Mouse (Mus musculus): ENCODE measurements around the gene Emcn.
A peak's percentile ranks its signal among the peaks of the same experiment; 100 is the strongest.

Gene Emcn

DNA sequence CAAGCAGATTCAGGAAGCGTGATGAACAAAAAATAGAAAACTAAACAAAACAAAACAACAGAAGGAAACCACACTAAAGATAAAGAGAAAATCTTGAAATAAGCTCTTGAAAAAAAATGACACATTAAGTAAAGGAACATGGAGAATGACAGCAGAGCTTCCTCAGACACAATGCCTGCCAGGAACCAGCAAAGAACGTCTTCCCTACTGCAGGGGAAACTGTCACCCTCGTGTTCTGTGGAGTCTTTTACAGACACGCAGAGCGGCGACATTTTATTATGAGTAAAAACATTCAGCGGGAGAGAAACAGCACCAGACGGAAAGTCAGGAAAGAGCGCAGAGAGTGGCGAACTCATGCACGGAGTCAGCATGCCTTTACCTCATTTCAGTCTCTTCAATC is 54.7 kb downstream of the Emcn start:
- peak; percentile 41 for DNase-seq (ENCODE audit: low read depth, low spot score)

DNA sequence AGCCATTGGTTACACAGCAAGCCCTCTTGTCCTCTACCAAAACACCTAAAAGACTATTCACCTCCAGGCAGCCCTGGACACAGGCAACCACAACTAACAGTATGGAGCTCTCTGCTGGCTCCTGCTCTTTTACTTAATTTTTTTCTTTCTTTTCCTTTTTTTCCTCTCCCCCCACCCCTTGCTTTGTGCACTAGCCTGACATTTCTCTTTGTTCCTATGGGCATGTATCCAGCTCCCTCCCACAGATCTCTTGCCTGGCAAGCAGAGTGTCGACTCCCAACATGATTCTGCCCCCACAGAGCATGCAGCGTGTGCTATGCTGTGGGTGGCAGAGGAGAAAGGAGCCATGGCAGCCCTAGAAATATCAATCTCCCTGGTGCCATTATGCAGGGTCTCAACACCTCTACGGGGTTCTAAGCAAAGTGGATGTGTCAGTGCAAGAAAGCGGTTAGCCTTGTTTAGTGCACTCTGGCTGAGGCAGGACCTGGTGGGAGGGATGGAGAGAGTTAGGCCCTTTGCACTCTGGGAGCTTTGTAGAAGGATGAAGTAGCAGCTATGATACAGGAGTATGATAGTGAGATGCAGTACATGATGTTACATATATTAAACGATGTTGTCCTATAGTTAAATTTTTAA is 74.7 kb downstream of the Emcn start:
- peak; percentile 96 for DNase-seq (ENCODE audit: low read depth, low spot score)

DNA sequence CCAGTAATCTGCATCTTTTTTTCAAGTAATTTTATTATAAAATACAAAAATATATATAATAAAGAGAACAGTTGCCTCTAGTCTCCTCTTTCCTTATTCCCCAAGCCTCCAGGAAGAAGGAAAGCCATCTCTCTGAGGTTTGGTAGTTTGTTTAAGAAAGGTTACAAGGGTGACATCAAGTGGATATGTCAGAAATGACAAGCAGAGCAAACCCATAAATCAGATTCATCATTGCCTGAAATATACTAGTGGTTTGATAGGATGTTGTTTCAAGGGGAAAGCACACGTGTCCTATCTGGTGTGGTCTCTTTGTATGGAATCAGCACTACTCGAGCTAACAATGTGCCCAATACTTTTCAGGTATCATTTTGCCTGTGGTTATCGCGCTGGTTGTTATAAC is 77.8 kb downstream of the Emcn start:
- DNase-seq (ENCODE audit: low read depth, low spot score) = peak; percentile 85

DNA sequence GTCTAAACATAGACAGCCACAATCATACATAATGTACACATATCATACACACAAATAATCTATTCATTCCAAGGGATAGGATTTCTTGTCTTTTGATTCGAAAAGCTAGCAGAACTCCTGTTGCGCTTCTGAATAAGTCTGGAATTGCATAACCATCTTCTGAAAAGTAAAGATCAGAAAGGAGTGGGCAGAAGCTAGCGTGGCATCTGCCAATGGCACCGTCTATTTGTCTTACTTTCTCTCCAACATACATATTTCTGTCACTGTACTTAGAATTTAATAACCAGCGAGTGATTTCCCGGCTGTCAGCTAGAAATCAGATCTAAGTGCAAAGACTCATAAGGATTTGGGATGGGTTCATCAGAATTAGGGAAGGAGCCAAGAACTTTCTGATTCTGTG is 88.6 kb downstream of the Emcn start:
- DNase-seq (ENCODE audit: low read depth, low spot score) = peak; percentile 59

DNA sequence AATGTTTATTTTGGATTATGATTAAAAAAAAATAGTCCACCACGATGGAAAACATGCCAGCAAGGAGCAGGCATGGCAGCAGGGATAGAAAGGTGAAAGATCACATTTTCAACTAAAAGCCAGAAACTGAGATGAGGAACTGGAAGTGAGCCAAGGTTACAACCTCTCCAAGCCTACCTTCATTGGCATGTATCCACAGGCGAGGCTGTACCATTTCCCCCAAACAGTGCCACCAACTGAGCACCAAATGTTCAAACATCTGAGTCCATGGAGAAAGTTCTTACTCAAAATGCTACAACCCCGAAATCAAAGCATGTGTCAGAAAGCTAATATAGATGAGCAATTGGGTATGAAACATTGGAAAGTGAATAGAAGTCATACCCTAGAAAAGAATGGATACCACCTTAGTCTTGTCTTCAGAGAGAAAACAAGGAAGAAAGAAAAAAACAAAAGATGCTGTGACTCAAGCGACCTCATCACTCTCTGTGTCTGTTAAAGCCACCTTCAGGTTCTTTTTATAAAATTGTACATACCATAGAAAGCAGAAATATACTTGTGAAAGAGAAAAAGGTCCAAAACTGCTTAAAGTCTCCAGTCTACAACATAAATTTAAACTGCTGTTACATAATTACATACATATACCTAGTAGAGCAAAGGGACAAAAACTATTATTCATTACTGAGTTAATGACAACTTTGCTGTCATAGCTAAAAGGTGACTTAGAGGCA is 124.2 kb downstream of the Emcn start:
- peak; percentile 96 for DNase-seq (ENCODE audit: low read depth, low spot score)

DNA sequence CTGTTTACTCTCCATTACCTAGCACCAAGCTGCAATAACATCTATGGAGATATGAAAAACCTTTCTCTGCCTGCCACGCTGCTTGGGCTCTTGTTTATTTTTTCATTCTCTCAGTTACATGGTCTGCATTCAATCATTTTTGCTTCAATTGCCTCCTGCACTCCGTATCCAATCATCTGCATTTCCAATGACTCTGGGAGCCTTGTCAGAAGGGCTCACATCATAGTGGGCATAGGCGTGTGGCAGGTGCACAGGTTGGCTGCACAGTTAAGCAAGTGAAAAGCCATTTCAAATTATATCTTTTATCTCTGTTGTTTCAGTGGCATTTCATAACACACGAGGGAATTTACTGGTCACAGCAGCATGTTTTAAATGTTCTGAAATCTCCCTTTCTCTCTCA is 125.1 kb downstream of the Emcn start:
- DNase-seq (ENCODE audit: low read depth, low spot score) = peak; percentile 43

DNA sequence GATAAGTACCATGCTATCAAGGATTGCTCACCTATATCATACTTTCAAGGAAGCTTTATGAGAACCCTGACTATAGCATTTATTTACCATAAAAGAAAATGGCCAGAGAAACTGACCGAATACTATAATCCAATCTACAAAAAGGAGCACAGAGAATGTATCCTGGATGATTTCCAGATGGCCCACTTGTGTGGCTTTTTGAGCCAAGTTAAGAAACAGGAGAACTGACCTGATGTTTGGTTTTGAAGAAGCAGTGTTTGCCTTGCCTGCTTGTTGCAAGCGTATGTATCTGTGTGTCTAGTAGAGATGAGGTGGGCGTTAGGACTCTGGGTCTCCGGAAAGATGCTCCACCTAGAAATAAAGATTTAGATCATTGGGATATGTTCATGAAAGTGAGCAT is 125.9 kb downstream of the Emcn start:
- peak; percentile 58 for DNase-seq (ENCODE audit: low read depth, low spot score)

DNA sequence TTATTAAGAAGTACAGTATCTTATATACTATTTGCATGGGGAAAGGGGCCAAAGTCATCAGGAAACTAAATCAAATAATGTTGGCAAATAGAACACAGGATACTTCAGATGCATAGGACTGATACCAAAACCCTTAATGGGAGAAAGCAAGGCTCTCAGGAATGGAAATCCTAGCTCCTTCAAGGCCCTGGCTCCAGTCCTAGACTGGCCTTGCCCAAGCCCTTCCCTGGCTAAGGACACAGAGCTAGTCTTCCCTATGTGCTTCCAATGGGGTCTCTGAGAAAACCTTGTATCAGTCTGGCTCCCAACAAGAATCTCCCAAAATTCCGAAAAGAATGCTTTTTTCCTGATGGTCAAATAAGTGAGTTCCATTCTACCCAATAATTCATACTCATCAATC is 126.5 kb downstream of the Emcn start:
- no peak for DNase-seq (ENCODE audit: low read depth, low spot score)

DNA sequence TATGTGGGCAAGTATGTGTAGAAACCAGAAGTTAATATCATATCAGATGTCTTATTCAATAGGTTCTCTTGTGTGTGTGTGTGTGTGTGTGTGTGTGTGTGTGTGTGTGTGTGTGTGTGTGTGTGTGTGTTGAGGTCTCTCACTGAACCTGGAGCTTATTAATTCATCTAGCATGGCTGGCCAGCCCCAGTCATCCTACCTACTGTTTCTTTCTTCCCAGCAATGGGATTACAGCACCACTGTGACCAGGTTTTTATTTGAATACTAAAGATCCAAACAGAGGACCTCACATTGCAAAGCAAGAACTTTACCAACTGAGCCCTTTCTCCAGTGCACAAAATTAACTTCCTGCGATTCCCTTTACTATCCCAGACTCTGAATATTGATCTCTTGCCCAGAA is 131.3 kb downstream of the Emcn start:
- no peak for DNase-seq (ENCODE audit: low read depth, low spot score)

DNA sequence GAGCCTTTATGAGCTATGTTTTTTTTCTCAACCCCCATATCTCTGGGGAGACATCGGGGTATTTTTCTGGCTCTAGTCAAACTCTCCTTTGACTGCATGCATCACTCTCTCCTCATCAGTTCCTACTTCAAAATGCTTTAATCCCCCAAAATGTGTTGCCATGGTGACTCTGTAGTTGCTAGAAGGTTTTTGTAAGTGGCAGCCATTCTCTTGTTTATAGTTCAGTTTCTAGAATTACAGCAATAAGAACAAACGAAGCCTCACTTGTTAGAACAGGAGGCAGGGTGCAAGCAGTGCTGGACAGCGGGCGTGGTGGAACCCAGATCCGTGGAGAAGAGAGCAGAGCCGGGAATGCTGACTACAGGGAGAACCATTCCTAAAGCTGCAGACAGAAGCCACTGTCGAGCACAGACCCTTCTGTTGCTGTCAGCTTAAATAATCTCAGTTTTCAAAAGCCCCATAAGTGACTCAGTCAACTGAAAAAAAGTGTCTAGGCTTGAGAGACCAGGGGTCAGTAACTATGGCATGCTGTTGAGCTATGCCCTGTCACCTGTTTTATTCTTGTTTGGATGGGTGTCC is 139.0 kb downstream of the Emcn start:
- DNase-seq (ENCODE audit: low read depth, low spot score) = peak; percentile 61

DNA sequence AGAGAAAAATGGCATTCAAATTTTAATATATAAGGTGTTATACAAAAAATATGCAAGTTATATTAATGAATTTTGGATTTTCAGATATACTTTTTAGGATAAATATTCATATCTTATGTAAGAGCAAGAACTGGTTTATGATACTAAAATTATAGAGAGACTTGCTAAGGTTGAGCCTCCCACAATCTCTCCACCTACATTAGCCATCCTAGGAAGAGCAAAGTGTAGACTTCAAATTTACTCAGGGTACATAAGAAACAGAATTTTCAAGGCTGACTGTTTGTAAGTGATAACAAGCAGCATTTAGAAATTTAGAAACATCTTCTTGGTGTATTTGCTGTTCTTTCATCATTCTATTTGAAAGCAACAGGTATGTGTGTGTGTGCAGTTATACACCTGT is 140.3 kb downstream of the Emcn start:
- peak; percentile 71 for DNase-seq (ENCODE audit: low read depth, low spot score)
